Mouse (Mus musculus): Measurements from ENCODE around the gene Rnf157. TPM values are rescaled to one million over a fixed set of nuclear protein-coding genes. Genes with fewer than 3 reads are reported as not detected.

Gene Rnf157
- polyA plus RNA-seq, 1 experiment from 2014 or later: 4.9 TPM

DNA sequence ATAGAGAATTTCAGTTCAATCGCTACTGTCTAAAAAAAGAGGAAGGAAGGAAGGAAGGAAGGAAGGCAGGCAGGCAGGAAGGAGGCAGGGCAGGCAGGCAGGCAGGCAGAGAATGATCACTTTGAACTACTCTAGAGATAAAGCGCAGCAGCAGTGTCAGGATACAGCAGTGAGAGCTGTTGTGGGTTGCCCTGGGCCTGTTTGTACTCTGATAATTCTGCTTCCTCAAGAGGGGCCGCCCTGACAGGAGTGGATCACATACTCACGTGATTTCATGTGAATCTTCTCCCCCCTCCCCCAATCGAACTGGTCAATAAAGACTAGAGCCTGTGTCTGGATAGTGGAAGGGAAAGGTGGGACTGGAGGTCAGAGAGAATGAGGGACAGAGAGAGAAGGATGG lies 43.2 kb downstream of the Rnf157 start:
- TF ChIP-seq CTCF (IDR thresholded peaks at IDR 0.05; ENCODE audit: low read depth): no peak
- Histone ChIP-seq H3K4me2 (replicated peaks; ENCODE audit: low read depth) (no peak overlapping the region), H3K4me3 (ENCODE audit: low read depth, low read length) (no peak overlapping the region), H3K36me3 (ENCODE audit: control insufficient read depth, insufficient read depth) (no peaks in the 10 kb centered on the region), H3K27ac (ENCODE audit: low read depth, low read length) (no peak overlapping the region), H3K9me3 (ENCODE audit: control insufficient read depth) (no peaks in the 10 kb centered on the region), H3K27me3 (replicated peaks; ENCODE audit: control insufficient read depth, insufficient read depth, low read length) (no peaks in the 10 kb centered on the region), H3K4me1 (replicated peaks; ENCODE audit: control insufficient read depth, insufficient read depth, low read length) (0 out of 2 replicates have a peak, but pooled peaks cover 3% of the 10 kb centered on the region), H3K9ac (ENCODE audit: low read depth, low read length) (no peak overlapping the region)
- 44% methylated on average over 5 of the region's 5 CpGs for WGBS
- ATAC-seq: no peak

DNA sequence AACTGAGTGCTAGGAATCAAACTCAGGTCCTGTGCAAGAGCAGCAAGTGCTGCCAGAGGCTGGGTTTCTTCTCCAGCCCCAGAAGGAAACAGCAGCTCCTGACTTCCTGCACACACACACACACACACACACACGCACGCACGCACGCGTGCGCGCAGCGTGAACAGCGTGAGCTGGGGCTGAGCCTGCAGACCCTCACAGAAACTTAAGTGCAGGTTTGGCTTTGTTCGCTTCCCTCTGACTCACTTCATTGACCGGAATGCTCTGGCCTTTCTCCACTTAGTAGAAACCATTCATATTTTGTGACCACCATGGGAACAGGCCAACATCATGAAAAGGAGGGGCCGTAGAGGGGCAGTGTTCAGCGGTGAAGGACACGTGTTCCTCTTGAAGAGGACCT lies 43.8 kb downstream of the Rnf157 start:
- 88% methylated on average over 14 of the region's 14 CpGs for WGBS

DNA sequence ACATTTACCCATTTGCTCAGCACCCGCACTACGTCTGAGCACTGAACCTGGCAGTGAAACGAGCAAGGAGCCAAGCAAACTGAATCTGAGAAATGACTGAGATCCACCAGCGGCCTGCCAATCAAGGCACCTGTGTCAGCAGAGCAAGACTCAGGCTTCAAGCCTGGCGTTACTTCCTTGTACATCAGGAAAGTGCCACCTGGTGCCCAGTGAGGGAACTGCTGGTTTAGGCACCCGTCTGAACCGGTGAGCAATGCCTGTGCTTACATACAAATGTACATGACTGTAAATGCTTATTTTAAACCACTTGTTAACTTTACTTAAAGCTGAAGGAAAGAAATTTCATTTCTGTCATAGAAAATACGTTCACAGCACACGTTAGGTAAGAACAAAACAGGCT lies 44.7 kb downstream of the Rnf157 start:
- no peaks in the 10 kb centered on the region for H3K36me3 ChIP-seq (ENCODE audit: control insufficient read depth, insufficient read depth)
- H3K4me3 ChIP-seq (ENCODE audit: low read depth, low read length): no peak overlapping the region
- H3K4me2 ChIP-seq (replicated peaks; ENCODE audit: low read depth): no peak overlapping the region
- H3K27ac ChIP-seq (ENCODE audit: low read depth, low read length): no peak overlapping the region
- no peaks in the 10 kb centered on the region for H3K27me3 ChIP-seq (replicated peaks; ENCODE audit: control insufficient read depth, insufficient read depth, low read length)
- 0 out of 2 replicates have a peak, but pooled peaks cover 3% of the 10 kb centered on the region for H3K4me1 ChIP-seq (replicated peaks; ENCODE audit: control insufficient read depth, insufficient read depth, low read length)
- H3K9me3 ChIP-seq (ENCODE audit: control insufficient read depth): no peaks in the 10 kb centered on the region
- no peak overlapping the region for H3K9ac ChIP-seq (ENCODE audit: low read depth, low read length)
- peak; percentile 53; the same call in 1 of the 2 replicates for ATAC-seq
- 23% methylated on average over 9 of the region's 9 CpGs for WGBS
- TF ChIP-seq CTCF (IDR thresholded peaks at IDR 0.05; ENCODE audit: low read depth): peak; percentile 91

More for the DNA sequence above, 43.8 kb downstream of the Rnf157 start:
- Histone ChIP-seq H3K27me3 (replicated peaks; ENCODE audit: control insufficient read depth, insufficient read depth, low read length) (no peaks in the 10 kb centered on the region), H3K4me1 (replicated peaks; ENCODE audit: control insufficient read depth, insufficient read depth, low read length) (0 out of 2 replicates have a peak, but pooled peaks cover 3% of the 10 kb centered on the region), H3K27ac (ENCODE audit: low read depth, low read length) (no peak overlapping the region), H3K4me2 (replicated peaks; ENCODE audit: low read depth) (no peak overlapping the region), H3K36me3 (ENCODE audit: control insufficient read depth, insufficient read depth) (no peaks in the 10 kb centered on the region), H3K4me3 (ENCODE audit: low read depth, low read length) (no peak overlapping the region), H3K9me3 (ENCODE audit: control insufficient read depth) (no peaks in the 10 kb centered on the region), H3K9ac (ENCODE audit: low read depth, low read length) (no peak overlapping the region)
- TF ChIP-seq CTCF (IDR thresholded peaks at IDR 0.05; ENCODE audit: low read depth): no peak
- ATAC-seq: no peak

- no peak for TF ChIP-seq CTCF (IDR thresholded peaks at IDR 0.05; ENCODE audit: low read depth)
- Histone ChIP-seq H3K9me3 (ENCODE audit: control insufficient read depth) (no peaks in the 10 kb centered on the region), H3K27me3 (replicated peaks; ENCODE audit: control insufficient read depth, insufficient read depth, low read length) (no peaks in the 10 kb centered on the region), H3K9ac (ENCODE audit: low read depth, low read length) (no peak overlapping the region), H3K4me2 (replicated peaks; ENCODE audit: low read depth) (no peak overlapping the region), H3K27ac (ENCODE audit: low read depth, low read length) (no peak overlapping the region), H3K4me3 (ENCODE audit: low read depth, low read length) (no peak overlapping the region), H3K4me1 (replicated peaks; ENCODE audit: control insufficient read depth, insufficient read depth, low read length) (0 out of 2 replicates have a peak, but pooled peaks cover 3% of the 10 kb centered on the region), H3K36me3 (ENCODE audit: control insufficient read depth, insufficient read depth) (no peaks in the 10 kb centered on the region)
- no peak for ATAC-seq
- WGBS: 84% methylated on average over 1 of the region's 1 CpGs
Observed at GRCm38 (mm10) chr11:116366647-116367046, 46.2 kb downstream of the Rnf157 start.

GRCm38 (mm10) chr11:116366124-116366523 lies 46.7 kb downstream of the Rnf157 start:
- Histone ChIP-seq H3K9me3 (ENCODE audit: control insufficient read depth) (no peaks in the 10 kb centered on the region), H3K27me3 (replicated peaks; ENCODE audit: control insufficient read depth, insufficient read depth, low read length) (no peaks in the 10 kb centered on the region), H3K27ac (ENCODE audit: low read depth, low read length) (no peak overlapping the region), H3K9ac (ENCODE audit: low read depth, low read length) (no peak overlapping the region), H3K36me3 (ENCODE audit: control insufficient read depth, insufficient read depth) (no peaks in the 10 kb centered on the region), H3K4me2 (replicated peaks; ENCODE audit: low read depth) (no peak overlapping the region), H3K4me3 (ENCODE audit: low read depth, low read length) (no peak overlapping the region), H3K4me1 (replicated peaks; ENCODE audit: control insufficient read depth, insufficient read depth, low read length) (0 out of 2 replicates have a peak, but pooled peaks cover 3% of the 10 kb centered on the region)
- WGBS: 85% methylated on average over 2 of the region's 2 CpGs
- no peak for TF ChIP-seq CTCF (IDR thresholded peaks at IDR 0.05; ENCODE audit: low read depth)
- no peak for ATAC-seq

GRCm38 (mm10) chr11:116365432-116365831 lies 47.4 kb downstream of the Rnf157 start:
- H3K9me3 ChIP-seq (ENCODE audit: control insufficient read depth): no peaks in the 10 kb centered on the region
- H3K4me1 ChIP-seq (replicated peaks; ENCODE audit: control insufficient read depth, insufficient read depth, low read length): 0 out of 2 replicates have a peak, but pooled peaks cover 3% of the 10 kb centered on the region
- H3K4me3 ChIP-seq (ENCODE audit: low read depth, low read length): no peak overlapping the region
- H3K27ac ChIP-seq (ENCODE audit: low read depth, low read length): 0 out of 2 replicates have a peak overlapping the region, but pooled peaks have one; percentile 41
- H3K36me3 ChIP-seq (ENCODE audit: control insufficient read depth, insufficient read depth): no peaks in the 10 kb centered on the region
- WGBS: 41% methylated on average over 13 of the region's 13 CpGs
- H3K9ac ChIP-seq (ENCODE audit: low read depth, low read length): no peak overlapping the region
- no peak for TF ChIP-seq CTCF (IDR thresholded peaks at IDR 0.05; ENCODE audit: low read depth)
- H3K4me2 ChIP-seq (replicated peaks; ENCODE audit: low read depth): peak overlapping the region; percentile 22; the same call in 1 of the 2 replicates
- no peaks in the 10 kb centered on the region for H3K27me3 ChIP-seq (replicated peaks; ENCODE audit: control insufficient read depth, insufficient read depth, low read length)
- peak; percentile 87 for ATAC-seq
